ENCODE assay signal across 9 mouse cellular contexts in the genomic region with DNA sequence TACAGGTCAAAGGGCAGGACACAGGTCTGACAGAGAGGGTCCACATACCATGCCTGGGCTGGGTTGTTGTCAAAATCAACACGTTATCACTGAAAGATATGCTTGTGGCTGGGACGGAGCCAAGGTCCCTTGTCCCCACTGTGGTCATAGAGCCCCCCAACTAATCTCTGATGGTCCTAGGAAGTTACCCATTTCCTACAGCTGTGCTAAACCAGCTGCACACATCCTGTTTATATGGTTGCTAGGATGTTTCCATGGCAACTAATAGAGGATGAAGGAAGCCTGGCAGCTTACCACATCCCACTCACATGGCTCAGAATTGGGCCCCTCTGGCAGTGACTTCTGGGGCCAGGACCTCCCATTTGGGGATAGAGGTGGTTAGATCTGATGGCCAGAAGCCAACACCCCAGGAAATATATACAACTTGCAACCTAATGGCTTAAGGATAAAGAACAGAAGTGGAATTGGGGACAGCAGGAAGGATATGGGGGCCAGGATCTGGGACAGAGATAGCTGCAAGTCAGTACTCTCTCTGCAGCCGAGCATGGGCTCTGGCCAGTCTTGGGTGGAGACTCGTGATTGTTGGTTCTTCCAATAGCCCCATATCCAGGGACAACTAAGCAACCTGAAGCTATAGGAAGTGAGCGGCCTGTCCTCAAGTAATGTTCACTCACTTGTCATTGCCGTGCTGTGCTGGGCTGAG. TPM values are rescaled to one million over a fixed set of nuclear protein-coding genes. Genes with fewer than 3 reads are reported as not detected.
DNase-seq lines count a peak whose midpoint lies in the region; ATAC-seq and TF ChIP-seq lines count a peak whose summit lies in the region.
"Had no signal": no experiment of that assay in that cellular context is flagged by ENCODE, and none has a peak within 500 bp of the region (broad histone marks: within the 10 kb centered on the region; RNA-seq: fewer than 3 reads in every experiment).

No protein-coding gene starts in this region.

- peaks cover 25% of the 10 kb centered on the region for H3K27me3 ChIP-seq in heart, embryonic 11.5 days (ENCODE audit: control insufficient read depth, insufficient read depth, low read length)
- no peaks in the 10 kb centered on the region for H3K27me3 ChIP-seq in neural tube, embryonic 12.5 days (replicated peaks)
- H3K27me3 ChIP-seq in cerebellum, adult 2 months (ENCODE audit: control insufficient read depth, insufficient read depth, low read length): no peaks in the 10 kb centered on the region

- TF ChIP-seq POLR2A in cerebellum, adult 2 months (IDR thresholded peaks at IDR 0.05; ENCODE audit: borderline replicate concordance, insufficient read depth, low read length): no peak

- no peaks in the 10 kb centered on the region for H3K36me3 ChIP-seq in heart, embryonic 11.5 days (ENCODE audit: control insufficient read depth, insufficient read depth, low read length)
- no peaks in the 10 kb centered on the region for H3K36me3 ChIP-seq in neural tube, embryonic 12.5 days

- H3K4me1 ChIP-seq in heart, embryonic 11.5 days (ENCODE audit: control insufficient read depth, insufficient read depth, low read length): peaks cover 11% of the 10 kb centered on the region
- peaks cover 42% of the 10 kb centered on the region for H3K4me1 ChIP-seq in neural tube, embryonic 12.5 days
- H3K4me1 ChIP-seq in cerebellum, adult 2 months (ENCODE audit: control insufficient read depth, insufficient read depth, low read length): no peaks in the 10 kb centered on the region

- no peak overlapping the region for H3K9ac ChIP-seq in heart, embryonic 11.5 days (ENCODE audit: low read depth, low read length)
- no peak overlapping the region for H3K9ac ChIP-seq in neural tube, embryonic 12.5 days

- H3K9me3 ChIP-seq in heart, embryonic 11.5 days (replicated peaks; ENCODE audit: control insufficient read depth, low read length): no peaks in the 10 kb centered on the region
- no peaks in the 10 kb centered on the region for H3K9me3 ChIP-seq in neural tube, embryonic 12.5 days

- no peak for TF ChIP-seq CTCF in cerebellum, adult 2 months (IDR thresholded peaks at IDR 0.05; ENCODE audit: borderline replicate concordance, insufficient read depth, low read depth, low read length)

- no peak overlapping the region for H3K27ac ChIP-seq in heart, embryonic 11.5 days (ENCODE audit: low read depth, low read length)
- H3K27ac ChIP-seq in neural tube, embryonic 12.5 days: no peak overlapping the region
- H3K27ac ChIP-seq in cerebellum, adult 2 months (ENCODE audit: insufficient read depth, low read length): no peak overlapping the region

- intact Hi-C loops in left cerebral cortex, postnatal 14 days (cut with DNase I): no loop called here

- ATAC-seq in heart, embryonic 11.5 days (replicated peaks; ENCODE audit: insufficient number of reproducible peaks, low FRiP score, low TSS enrichment): peak; percentile 41; the same call in 1 of the 2 replicates
- ATAC-seq in neural tube, embryonic 12.5 days (ENCODE audit: low FRiP score, low read depth): peak; percentile 25; the same call in 1 of the 2 replicates

- peak; percentile 21 to 49 for DNase-seq in left cerebral cortex, postnatal 14 days (ENCODE audit: low spot score in 2 of 2)
- no peak for DNase-seq in left cerebral cortex, adult 9 months (ENCODE audit: low spot score in 2 of 2)
- peak; percentile 29 to 62 for DNase-seq in kidney, postnatal 36 days
- no peak for DNase-seq in cerebellum, adult 2 months
- DNase-seq in testis, postnatal 10 days (ENCODE audit: low spot score): no peak
- no peak for DNase-seq in spleen, postnatal 36 days (ENCODE audit: low spot score in 2 of 2)

- 42% methylated on average over 6 of the region's 6 CpGs for WGBS in heart, embryonic 11.5 days (ENCODE audit: insufficient replicate concordance)
- 71% methylated on average over 6 of the region's 6 CpGs for WGBS in neural tube, embryonic 12.5 days
- 81% methylated on average over 6 of the region's 6 CpGs for WGBS in cerebellum, adult 2 months

- no peak overlapping the region for H3K4me2 ChIP-seq in heart, embryonic 11.5 days
- no peak overlapping the region for H3K4me2 ChIP-seq in neural tube, embryonic 12.5 days (replicated peaks)

- H3K4me3 ChIP-seq in heart, embryonic 11.5 days (ENCODE audit: low read depth, low read length): no peak overlapping the region
- H3K4me3 ChIP-seq in neural tube, embryonic 12.5 days: no peak overlapping the region
- no peak overlapping the region for H3K4me3 ChIP-seq in cerebellum, adult 2 months (replicated peaks; ENCODE audit: insufficient read depth, low read depth, low read length)

RNA-seq across cellular contexts. Expression of gene Prr5, which starts 43.6 kb away (rescaled TPM):
- total RNA-seq in left cerebral cortex, postnatal 14 days (2021): 10 to 100 TPM; 11.9 to 13.7 TPM
- polyA plus RNA-seq in heart, embryonic 11.5 days (2014; fragmentation: Nextera tagmentation; extraction: Ambion mirVana): 18.0 and 19.9 TPM in 2 replicates
- 21.0 and 21.4 TPM in 2 replicates for polyA plus RNA-seq in neural tube, embryonic 12.5 days (2016; fragmentation: Nextera tagmentation; extraction: Ambion mirVana)
- 13.5 and 14.9 TPM in 2 replicates for polyA plus RNA-seq in cerebellum, adult 2 months (2012; rRNA removed)
- total RNA-seq: MEL had no signal

Comparison
In these comparisons a context has a peak if more than half of its experiments do, and no peak if none do; other contexts are left out.
1. DNase-seq: peak in left cerebral cortex, postnatal 14 days (2 of 2) and kidney, postnatal 36 days (2 of 2); none in left cerebral cortex, adult 9 months (0 of 2), cerebellum, adult 2 months (0 of 2), testis, postnatal 10 days (single experiment) and spleen, postnatal 36 days (0 of 2).